Mouse (Mus musculus) brown adipose tissue, adult 24 weeks (tissue): Measurements from ENCODE around the gene Aurkaip1. TPM values are rescaled to one million over a fixed set of nuclear protein-coding genes. Genes with fewer than 3 reads are reported as not detected.

Experiments used
- H3K27ac ChIP-seq: fragments of 200-500 bp; replicated peaks from 2 replicates; pipeline ENCODE4 v1.5.1; 2012; ENCODE audit warnings: low read depth, mild to moderate bottlenecking, low read length
- H3K4me1 ChIP-seq: fragments of 200-500 bp; 2 replicates; pipeline ENCODE4 v1.6.1; 2012; ENCODE audit warnings: low read length, mixed read lengths; ENCODE audit not compliant: control insufficient read depth, insufficient read depth, insufficient read length
- H3K4me3 ChIP-seq: fragments of 200-500 bp; 2 replicates; pipeline ENCODE4 v1.5.1; 2012; ENCODE audit warnings: low read depth, mild to moderate bottlenecking, low read length, moderate library complexity; ENCODE audit not compliant: insufficient read depth
- polyA plus RNA-seq: library from polyadenylated mRNA; stranded (reverse); fragments of >200 nt; gene quantifications from 2 replicates; pipeline ENCODE4 v1.2.4, GENCODE M21; 2012; ENCODE audit not compliant: missing spikeins, insufficient read depth, insufficient read length

Aurkaip1 gene
- polyA plus RNA-seq, 1 experiment = 259 TPM

DNA sequence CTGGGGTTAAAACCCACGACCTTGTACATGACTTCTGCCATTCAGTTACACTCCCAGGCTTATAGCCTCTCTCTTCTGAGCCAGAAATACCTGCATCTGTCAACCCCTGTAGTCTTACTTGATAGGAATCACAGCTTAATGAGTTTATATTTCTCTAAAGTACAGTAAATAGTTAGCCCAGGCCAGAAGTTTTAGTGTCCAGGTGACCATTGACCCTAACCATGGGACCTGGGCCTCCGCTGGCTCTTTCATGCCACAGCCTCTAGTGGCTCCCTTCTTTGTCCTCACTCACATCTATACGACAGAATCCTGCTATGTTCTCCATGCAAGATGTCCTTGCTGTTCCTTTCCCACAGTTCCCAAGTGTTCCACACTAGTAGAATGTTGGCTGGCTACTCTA is 23.2 kb upstream of the Aurkaip1 start:
- no peak overlapping the region for H3K27ac ChIP-seq
- no peak overlapping the region for H3K4me3 ChIP-seq
- H3K4me1 ChIP-seq = 0 out of 2 replicates have a peak, but pooled peaks cover under 1% of the 10 kb centered on the region

DNA sequence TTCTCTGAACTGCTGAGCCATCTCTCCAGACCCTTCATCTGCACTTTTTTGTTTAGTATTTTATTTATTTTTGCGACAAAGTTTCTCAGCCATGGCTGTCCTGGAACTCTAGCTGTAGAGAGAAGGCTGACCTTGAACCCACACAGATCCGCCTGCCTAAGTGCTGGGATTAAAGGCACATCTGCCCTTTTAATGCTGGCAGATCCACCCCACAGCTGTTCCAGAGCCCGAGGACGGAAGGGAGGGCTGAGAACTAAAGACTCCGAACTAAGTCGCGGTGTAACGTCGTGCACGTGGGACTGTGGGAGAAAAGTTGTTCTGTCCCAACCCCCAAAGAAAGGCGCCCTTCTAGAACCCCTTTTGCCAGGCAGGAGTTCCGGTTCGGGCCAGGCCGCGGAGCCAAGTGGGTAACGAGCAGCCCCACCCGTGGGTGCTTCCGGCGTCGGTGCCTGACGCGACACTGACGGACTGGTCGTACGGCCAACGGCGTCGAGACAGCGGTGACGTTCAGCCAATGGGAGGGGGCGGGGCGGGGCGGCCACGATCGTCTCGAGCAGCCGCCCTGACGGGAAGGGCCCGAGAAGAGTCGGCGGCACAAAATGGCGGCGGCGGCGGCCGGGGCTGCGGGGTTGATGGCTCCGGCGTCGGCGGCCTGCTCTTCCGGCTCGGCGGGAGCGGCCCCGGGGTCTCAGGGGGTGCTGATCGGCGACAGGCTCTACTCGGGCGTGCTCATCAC is 19.0 kb upstream of the Aurkaip1 start, which contains the start of gene Ccnl2:
TSS of gene Ccnl2 (plus strand) at position 561 of the 736 bp plus-strand sequence.
- peak within 1 kb of the TSS; percentile 99 for H3K27ac ChIP-seq

GRCm38 (mm10) chr4:155812665-155813181 is 18.3 kb upstream of the Aurkaip1 start:
- H3K4me1 ChIP-seq = peaks cover 8% of the 10 kb centered on the region; the same call in 1 of the 2 replicates
- H3K4me3 ChIP-seq = peak overlapping the region; percentile 95
- H3K27ac ChIP-seq = peak overlapping the region; percentile 90

More for the DNA sequence above, 19.0 kb upstream of the Aurkaip1 start, which contains the start of gene Ccnl2:
- peak within 1 kb of the TSS; percentile 95 for H3K4me3 ChIP-seq
- peaks cover 8% of the 10 kb centered on the region; the same call in 1 of the 2 replicates for H3K4me1 ChIP-seq

DNA sequence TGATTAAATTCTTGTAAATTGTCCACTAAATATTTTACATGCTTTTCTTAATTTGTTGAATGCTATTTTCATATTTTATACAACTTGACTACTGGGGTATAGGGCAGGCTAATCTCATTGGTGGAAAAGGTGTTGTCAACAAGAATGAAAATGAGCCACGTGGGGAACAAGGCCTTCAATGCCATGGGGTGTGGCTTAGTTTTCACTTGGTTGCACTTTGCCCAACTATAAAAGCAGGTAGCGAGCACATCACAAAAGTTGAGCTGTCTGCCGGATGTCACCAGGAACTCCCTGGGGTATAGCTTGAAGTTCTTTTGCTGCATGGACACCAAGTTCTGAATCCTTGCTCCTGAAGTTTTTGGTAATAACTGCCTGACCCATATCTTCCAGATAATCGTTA is 13.5 kb upstream of the Aurkaip1 start:
- Histone ChIP-seq H3K27ac (no peak overlapping the region), H3K4me3 (no peak overlapping the region), H3K4me1 (peaks cover 8% of the 10 kb centered on the region; the same call in 1 of the 2 replicates)

- Histone ChIP-seq H3K27ac (no peak overlapping the region), H3K4me1 (no peaks in the 10 kb centered on the region), H3K4me3 (no peak overlapping the region)
Measured at GRCm38 (mm10) chr4:155821025-155821424, 10.0 kb upstream of the Aurkaip1 start.

DNA sequence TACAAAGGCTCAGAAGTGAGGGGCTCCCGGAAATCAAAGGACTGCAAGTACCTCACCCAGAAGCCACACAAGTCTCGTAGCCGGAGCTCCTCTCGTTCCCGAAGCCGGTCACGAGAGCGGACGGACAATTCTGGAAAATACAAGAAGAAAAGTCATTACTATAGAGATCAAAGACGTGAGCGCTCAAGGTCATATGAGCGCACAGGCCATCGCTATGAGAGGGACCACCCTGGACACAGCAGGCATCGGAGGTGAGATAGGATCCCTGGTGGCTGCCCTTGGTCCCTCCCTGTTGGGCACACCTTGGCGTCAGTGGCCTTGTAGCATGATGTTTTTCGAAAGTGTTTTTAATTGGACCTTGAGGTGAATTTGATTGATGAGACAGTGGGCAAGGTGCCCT is 7.6 kb upstream of the Aurkaip1 start:
- no peak overlapping the region for H3K4me3 ChIP-seq
- H3K4me1 ChIP-seq = no peaks in the 10 kb centered on the region
- no peak overlapping the region for H3K27ac ChIP-seq

GRCm38 (mm10) chr4:155829866-155830265 is 1.2 kb upstream of the Aurkaip1 start:
- no peak overlapping the region for H3K4me3 ChIP-seq
- H3K4me1 ChIP-seq = peaks cover 10% of the 10 kb centered on the region
- H3K27ac ChIP-seq = no peak overlapping the region

- H3K27ac ChIP-seq = no peak overlapping the region
- 0 out of 2 replicates have a peak overlapping the region, but pooled peaks have one; percentile 8 for H3K4me3 ChIP-seq
- peaks cover 10% of the 10 kb centered on the region for H3K4me1 ChIP-seq
Measured at GRCm38 (mm10) chr4:155830596-155830995, 476 bp upstream of the Aurkaip1 start.

- H3K4me1 ChIP-seq = peaks cover 10% of the 10 kb centered on the region
- peak overlapping the region; percentile 80 for H3K4me3 ChIP-seq
- H3K27ac ChIP-seq = peak overlapping the region; percentile 77
Measured at GRCm38 (mm10) chr4:155831831-155832230, 759 bp downstream of the Aurkaip1 start.

GRCm38 (mm10) chr4:155832321-155832720 is 1.2 kb downstream of the Aurkaip1 start:
- Histone ChIP-seq H3K4me3 (peak overlapping the region; percentile 80), H3K4me1 (peaks cover 11% of the 10 kb centered on the region), H3K27ac (peak overlapping the region; percentile 77)

GRCm38 (mm10) chr4:155833234-155833633 is 2.2 kb downstream of the Aurkaip1 start:
- Histone ChIP-seq H3K27ac (no peak overlapping the region), H3K4me1 (peaks cover 19% of the 10 kb centered on the region), H3K4me3 (no peak overlapping the region)

GRCm38 (mm10) chr4:155833836-155834235 is 2.8 kb downstream of the Aurkaip1 start:
- peak overlapping the region; percentile 60 for H3K27ac ChIP-seq

GRCm38 (mm10) chr4:155837404-155838010 is 6.4 kb downstream of the Aurkaip1 start:
- no peak overlapping the region for H3K4me3 ChIP-seq
- H3K27ac ChIP-seq = peak overlapping the region; percentile 92

More at GRCm38 (mm10) chr4:155833836-155834235, 2.8 kb downstream of the Aurkaip1 start:
- Histone ChIP-seq H3K4me1 (peaks cover 21% of the 10 kb centered on the region), H3K4me3 (no peak overlapping the region)

GRCm38 (mm10) chr4:155838187-155839153 is 7.4 kb downstream of the Aurkaip1 start:
- Histone ChIP-seq H3K4me3 (no peak overlapping the region), H3K27ac (peak overlapping the region; percentile 92)

More at GRCm38 (mm10) chr4:155837404-155838010, 6.4 kb downstream of the Aurkaip1 start:
- peaks cover 25% of the 10 kb centered on the region for H3K4me1 ChIP-seq

More at GRCm38 (mm10) chr4:155838187-155839153, 7.4 kb downstream of the Aurkaip1 start:
- H3K4me1 ChIP-seq = peaks cover 23% of the 10 kb centered on the region
